Mouse (Mus musculus): ENCODE results near the gene Inppl1. TPM values are rescaled to one million over a fixed set of nuclear protein-coding genes. Genes with fewer than 3 reads are reported as not detected.

The Inppl1 gene
- polyA plus RNA-seq, 1 experiment from 2014 or later, result 44.8 TPM

GRCm38 (mm10) chr7:101869163-101869500 is 31.1 kb upstream of the Inppl1 start:
- no peak overlapping the region for H3K4me3 ChIP-seq (ENCODE audit: low read depth, low read length)
- ATAC-seq (ENCODE audit: insufficient number of reproducible peaks, low FRiP score, low TSS enrichment, low read depth), result no peak
- no peak overlapping the region for H3K9ac ChIP-seq (ENCODE audit: low read length)
- no peaks in the 10 kb centered on the region for H3K36me3 ChIP-seq (ENCODE audit: control insufficient read depth, insufficient read depth, low read length)
- H3K4me2 ChIP-seq (ENCODE audit: low read depth, severe bottlenecking), result no peak overlapping the region
- no peaks in the 10 kb centered on the region for H3K27me3 ChIP-seq (ENCODE audit: control insufficient read depth, insufficient read depth, low read length)
- H3K4me1 ChIP-seq (ENCODE audit: control insufficient read depth, insufficient read depth, low read length), result no peaks in the 10 kb centered on the region
- no peak overlapping the region for H3K27ac ChIP-seq (replicated peaks; ENCODE audit: low read depth, low read length)
- WGBS, result 76% methylated on average over 7 of the region's 7 CpGs
- no peaks in the 10 kb centered on the region for H3K9me3 ChIP-seq (ENCODE audit: control insufficient read depth, low read length)
- no peak for DNase-seq (ENCODE audit: low spot score)

- H3K27me3 ChIP-seq (ENCODE audit: control insufficient read depth, insufficient read depth, low read length), result no peaks in the 10 kb centered on the region
- no peaks in the 10 kb centered on the region for H3K9me3 ChIP-seq (ENCODE audit: control insufficient read depth, low read length)
- H3K4me2 ChIP-seq (ENCODE audit: low read depth, severe bottlenecking), result no peak overlapping the region
- no peak for DNase-seq (ENCODE audit: low spot score)
- H3K4me1 ChIP-seq (ENCODE audit: control insufficient read depth, insufficient read depth, low read length), result no peaks in the 10 kb centered on the region
- H3K9ac ChIP-seq (ENCODE audit: low read length), result no peak overlapping the region
- no peak overlapping the region for H3K27ac ChIP-seq (replicated peaks; ENCODE audit: low read depth, low read length)
- peak; percentile 47; the same call in 1 of the 2 replicates for ATAC-seq (ENCODE audit: insufficient number of reproducible peaks, low FRiP score, low TSS enrichment, low read depth)
- no peaks in the 10 kb centered on the region for H3K36me3 ChIP-seq (ENCODE audit: control insufficient read depth, insufficient read depth, low read length)
- H3K4me3 ChIP-seq (ENCODE audit: low read depth, low read length), result no peak overlapping the region
- 83% methylated on average over 13 of the region's 13 CpGs for whole genome bisulfite sequencing
Observed at GRCm38 (mm10) chr7:101868241-101869162, 30.5 kb upstream of the Inppl1 start.

GRCm38 (mm10) chr7:101867482-101867881 is 29.5 kb upstream of the Inppl1 start:
- Histone ChIP-seq H3K27ac (replicated peaks; ENCODE audit: low read depth, low read length) (no peak overlapping the region), H3K27me3 (ENCODE audit: control insufficient read depth, insufficient read depth, low read length) (no peaks in the 10 kb centered on the region), H3K4me3 (ENCODE audit: low read depth, low read length) (no peak overlapping the region), H3K9ac (ENCODE audit: low read length) (no peak overlapping the region), H3K9me3 (ENCODE audit: control insufficient read depth, low read length) (no peaks in the 10 kb centered on the region), H3K36me3 (ENCODE audit: control insufficient read depth, insufficient read depth, low read length) (no peaks in the 10 kb centered on the region), H3K4me2 (ENCODE audit: low read depth, severe bottlenecking) (no peak overlapping the region), H3K4me1 (ENCODE audit: control insufficient read depth, insufficient read depth, low read length) (no peaks in the 10 kb centered on the region)
- ATAC-seq (ENCODE audit: insufficient number of reproducible peaks, low FRiP score, low TSS enrichment, low read depth) (no peak), DNase-seq (ENCODE audit: low spot score) (no peak)
- WGBS, result 98% methylated on average over 4 of the region's 4 CpGs

GRCm38 (mm10) chr7:101866491-101867265 is 28.6 kb upstream of the Inppl1 start:
- Histone ChIP-seq H3K9me3 (ENCODE audit: control insufficient read depth, low read length) (no peaks in the 10 kb centered on the region), H3K4me3 (ENCODE audit: low read depth, low read length) (no peak overlapping the region), H3K4me1 (ENCODE audit: control insufficient read depth, insufficient read depth, low read length) (no peaks in the 10 kb centered on the region), H3K9ac (ENCODE audit: low read length) (no peak overlapping the region), H3K27ac (replicated peaks; ENCODE audit: low read depth, low read length) (no peak overlapping the region), H3K4me2 (ENCODE audit: low read depth, severe bottlenecking) (no peak overlapping the region), H3K36me3 (ENCODE audit: control insufficient read depth, insufficient read depth, low read length) (no peaks in the 10 kb centered on the region), H3K27me3 (ENCODE audit: control insufficient read depth, insufficient read depth, low read length) (no peaks in the 10 kb centered on the region)
- 86% methylated on average over 11 of the region's 11 CpGs for WGBS
- no peak for ATAC-seq (ENCODE audit: insufficient number of reproducible peaks, low FRiP score, low TSS enrichment, low read depth)
- DNase-seq (ENCODE audit: low spot score), result no peak

- Histone ChIP-seq H3K4me3 (ENCODE audit: low read depth, low read length) (no peak within 1 kb of the TSS), H3K9me3 (ENCODE audit: control insufficient read depth, low read length) (no peaks in the 10 kb centered on the region), H3K4me1 (ENCODE audit: control insufficient read depth, insufficient read depth, low read length) (no peaks in the 10 kb centered on the region), H3K27ac (replicated peaks; ENCODE audit: low read depth, low read length) (no peak within 1 kb of the TSS), H3K27me3 (ENCODE audit: control insufficient read depth, insufficient read depth, low read length) (no peaks in the 10 kb centered on the region), H3K36me3 (ENCODE audit: control insufficient read depth, insufficient read depth, low read length) (no peaks in the 10 kb centered on the region), H3K4me2 (ENCODE audit: low read depth, severe bottlenecking) (no peak within 1 kb of the TSS), H3K9ac (ENCODE audit: low read length) (no peak within 1 kb of the TSS)
- DNase-seq (ENCODE audit: low spot score) (no peak), ATAC-seq (ENCODE audit: insufficient number of reproducible peaks, low FRiP score, low TSS enrichment, low read depth) (no peak)
- 78% methylated on average over 3 of the region's 3 CpGs for WGBS
Observed at GRCm38 (mm10) chr7:101863415-101863814, 25.4 kb upstream of the Inppl1 start, which contains the start of gene Anapc15. Anapc15 (plus strand) TSS chr7:101863715.

GRCm38 (mm10) chr7:101862291-101862690 is 24.3 kb upstream of the Inppl1 start:
- Histone ChIP-seq H3K4me3 (ENCODE audit: low read depth, low read length) (no peak overlapping the region), H3K27me3 (ENCODE audit: control insufficient read depth, insufficient read depth, low read length) (no peaks in the 10 kb centered on the region), H3K4me1 (ENCODE audit: control insufficient read depth, insufficient read depth, low read length) (no peaks in the 10 kb centered on the region), H3K36me3 (ENCODE audit: control insufficient read depth, insufficient read depth, low read length) (no peaks in the 10 kb centered on the region), H3K9me3 (ENCODE audit: control insufficient read depth, low read length) (no peaks in the 10 kb centered on the region), H3K27ac (replicated peaks; ENCODE audit: low read depth, low read length) (no peak overlapping the region), H3K9ac (ENCODE audit: low read length) (no peak overlapping the region), H3K4me2 (ENCODE audit: low read depth, severe bottlenecking) (no peak overlapping the region)
- 72% methylated on average over 3 of the region's 3 CpGs for WGBS
- ATAC-seq (ENCODE audit: insufficient number of reproducible peaks, low FRiP score, low TSS enrichment, low read depth), result no peak
- no peak for DNase-seq (ENCODE audit: low spot score)

GRCm38 (mm10) chr7:101860978-101861377 is 22.9 kb upstream of the Inppl1 start:
- no peak overlapping the region for H3K4me2 ChIP-seq (ENCODE audit: low read depth, severe bottlenecking)
- H3K4me1 ChIP-seq (ENCODE audit: control insufficient read depth, insufficient read depth, low read length), result no peaks in the 10 kb centered on the region
- no peak overlapping the region for H3K4me3 ChIP-seq (ENCODE audit: low read depth, low read length)
- no peak overlapping the region for H3K27ac ChIP-seq (replicated peaks; ENCODE audit: low read depth, low read length)
- DNase-seq (ENCODE audit: low spot score), result no peak
- no peak overlapping the region for H3K9ac ChIP-seq (ENCODE audit: low read length)
- ATAC-seq (ENCODE audit: insufficient number of reproducible peaks, low FRiP score, low TSS enrichment, low read depth), result no peak
- no peaks in the 10 kb centered on the region for H3K27me3 ChIP-seq (ENCODE audit: control insufficient read depth, insufficient read depth, low read length)
- H3K9me3 ChIP-seq (ENCODE audit: control insufficient read depth, low read length), result no peaks in the 10 kb centered on the region
- no peaks in the 10 kb centered on the region for H3K36me3 ChIP-seq (ENCODE audit: control insufficient read depth, insufficient read depth, low read length)

- Histone ChIP-seq H3K27me3 (ENCODE audit: control insufficient read depth, insufficient read depth, low read length) (no peaks in the 10 kb centered on the region), H3K9ac (ENCODE audit: low read length) (no peak overlapping the region), H3K4me2 (ENCODE audit: low read depth, severe bottlenecking) (no peak overlapping the region), H3K36me3 (ENCODE audit: control insufficient read depth, insufficient read depth, low read length) (no peaks in the 10 kb centered on the region), H3K9me3 (ENCODE audit: control insufficient read depth, low read length) (no peaks in the 10 kb centered on the region), H3K4me1 (ENCODE audit: control insufficient read depth, insufficient read depth, low read length) (no peaks in the 10 kb centered on the region), H3K4me3 (ENCODE audit: low read depth, low read length) (no peak overlapping the region), H3K27ac (replicated peaks; ENCODE audit: low read depth, low read length) (no peak overlapping the region)
- DNase-seq (ENCODE audit: low spot score) (no peak), ATAC-seq (ENCODE audit: insufficient number of reproducible peaks, low FRiP score, low TSS enrichment, low read depth) (no peak)
- WGBS, result 76% methylated on average over 9 of the region's 9 CpGs
Observed at GRCm38 (mm10) chr7:101858362-101858761, 20.3 kb upstream of the Inppl1 start.
